Mouse (Mus musculus) brain, embryonic 18.5 days (tissue): ENCODE data around the gene Ccl3.

Source experiments
- DNase-seq: peaks from one replicate; pipeline ENCODE4 v3.0.0-alpha.2; 2012; ENCODE audit warnings: low read depth, low spot score

Gene Ccl3

GRCm38 (mm10) chr11:83649305-83649841, at the start of gene Ccl3:
Gene Ccl3 (minus strand): TSS chr11:83649355.
- DNase-seq, result no peak

DNA sequence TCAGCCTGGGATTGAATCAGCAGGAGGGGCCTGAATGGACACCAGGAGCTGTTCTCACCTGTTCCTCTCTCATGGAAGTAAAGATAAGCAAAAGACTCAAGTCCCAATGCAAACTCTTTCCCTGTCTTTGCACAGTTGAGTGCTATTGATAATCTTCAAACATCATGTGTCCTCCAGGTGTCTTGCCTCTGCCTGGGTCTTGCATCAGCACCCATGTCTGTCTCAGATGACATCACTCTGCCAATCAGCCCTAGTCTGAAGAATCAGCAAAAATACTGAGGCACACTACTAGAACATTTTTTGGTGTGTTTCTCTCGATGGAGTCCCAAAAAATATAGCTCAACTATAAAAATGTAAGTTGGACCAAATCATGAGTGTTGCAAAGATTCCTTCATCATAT, 42.9 kb upstream of the Ccl3 start:
- no peak for DNase-seq

GRCm38 (mm10) chr11:83689918-83690317, 40.8 kb upstream of the Ccl3 start:
- no peak for DNase-seq

DNA sequence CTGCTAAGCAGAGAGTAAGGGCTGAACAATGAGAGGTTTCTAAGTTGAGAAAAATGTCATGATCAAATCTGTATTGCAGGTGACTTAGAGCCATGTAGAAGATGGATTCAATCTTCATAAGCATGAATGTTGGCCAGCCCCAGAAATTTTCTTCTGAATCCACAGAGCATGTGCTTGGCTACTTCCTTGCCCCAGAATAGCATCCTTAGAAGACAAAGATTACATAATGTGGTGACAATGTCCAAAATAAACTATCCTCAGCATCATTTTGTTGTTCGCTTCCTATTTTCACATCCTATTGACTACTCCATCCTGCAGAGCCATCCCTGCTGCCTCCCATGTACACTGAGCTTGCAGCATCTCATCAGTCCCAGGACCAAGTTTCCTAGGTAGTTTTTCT, 26.5 kb upstream of the Ccl3 start:
- DNase-seq, result no peak

DNA sequence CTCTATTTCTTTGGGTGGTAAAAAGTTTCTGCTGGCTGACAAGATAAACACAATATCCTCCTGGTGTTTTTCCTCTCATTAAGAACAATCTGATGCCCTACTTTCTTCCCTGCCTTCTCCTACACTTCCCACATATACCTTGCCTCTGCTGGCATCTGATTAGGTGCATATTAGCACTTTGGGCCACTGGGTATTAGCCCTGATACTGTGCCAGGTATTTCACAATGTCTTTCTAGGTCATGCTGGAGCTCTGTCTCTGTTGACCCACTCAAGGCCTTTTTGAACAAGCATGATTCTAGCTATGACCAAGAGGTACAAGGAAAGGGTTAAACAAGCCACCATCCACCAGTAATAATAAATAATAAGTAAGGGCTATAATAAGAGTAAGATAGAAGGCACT, 22.6 kb upstream of the Ccl3 start:
- no peak for DNase-seq

GRCm38 (mm10) chr11:83663532-83663931, 14.4 kb upstream of the Ccl3 start:
- no peak for DNase-seq

DNA sequence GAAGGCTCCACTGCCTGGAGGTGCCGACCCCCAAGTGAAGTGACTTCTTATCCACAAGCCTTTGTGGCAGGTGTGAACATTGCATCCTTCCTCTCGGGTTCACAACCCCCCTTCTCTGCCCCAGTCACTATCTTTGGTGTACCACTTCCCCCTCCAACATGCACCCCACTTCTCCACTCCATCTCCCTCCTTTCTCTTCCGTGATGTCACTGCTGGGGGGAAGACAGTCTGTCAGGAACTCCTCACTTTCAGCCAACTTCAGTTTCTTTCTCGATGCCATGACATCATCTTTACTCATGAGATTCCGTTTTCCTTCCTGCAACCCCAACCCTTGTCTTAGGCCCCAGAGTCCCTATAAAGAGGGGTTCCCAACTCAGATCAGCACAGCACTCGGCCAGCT, 13.0 kb upstream of the Ccl3 start, which contains the start of gene Ccl4:
Gene Ccl4, plus strand, starts transcription at position 381 of the 400 bp plus-strand sequence.
- DNase-seq, result no peak

DNA sequence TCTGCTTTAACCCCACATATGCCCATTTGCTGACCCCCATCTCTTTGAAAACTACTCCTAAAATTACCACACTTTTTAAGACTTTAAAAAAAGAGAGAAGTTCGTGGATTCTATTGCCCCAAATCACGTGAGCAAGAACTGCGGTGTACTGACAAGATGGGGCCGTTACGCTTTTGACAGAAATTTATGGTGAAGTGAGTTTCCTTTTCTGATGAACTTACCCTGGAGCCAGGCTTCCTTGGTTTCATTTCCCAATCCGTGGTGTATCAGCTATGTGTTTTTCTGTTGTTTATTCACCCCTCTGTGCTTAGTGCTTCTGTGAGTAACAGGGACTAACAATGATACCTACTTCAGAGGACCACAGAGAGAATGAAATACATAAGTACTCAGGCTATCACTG, 9.6 kb upstream of the Ccl3 start:
- no peak for DNase-seq

- DNase-seq, result no peak
Measured at GRCm38 (mm10) chr11:83657508-83657907, 8.4 kb upstream of the Ccl3 start.

DNA sequence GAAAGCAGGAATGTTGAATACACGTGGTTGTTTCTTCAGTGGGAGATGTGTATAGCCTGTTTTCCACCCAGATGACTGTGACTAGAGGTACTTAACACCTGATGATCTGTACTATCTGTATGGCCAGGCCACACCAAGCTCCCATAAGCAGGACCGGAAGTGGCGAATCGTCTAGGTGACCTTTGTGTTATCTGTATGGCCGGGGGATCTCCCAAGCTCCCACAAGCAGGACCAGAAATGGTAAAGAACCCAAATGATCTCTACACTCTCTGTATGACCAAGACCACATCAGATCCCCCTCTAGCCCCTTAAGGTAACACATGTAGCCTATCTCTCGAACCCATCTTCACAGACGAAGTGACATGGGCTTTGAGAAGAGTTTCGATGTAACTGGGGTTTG, 5.5 kb upstream of the Ccl3 start:
- DNase-seq, result no peak

- no peak for DNase-seq
Measured at GRCm38 (mm10) chr11:83646356-83647149, 2.6 kb downstream of the Ccl3 start.

- DNase-seq, result no peak
Measured at GRCm38 (mm10) chr11:83645521-83645920, 3.6 kb downstream of the Ccl3 start, which contains the start of gene Rpl9-ps1. Gene Rpl9-ps1 (minus strand): TSS chr11:83645621.

GRCm38 (mm10) chr11:83641216-83641615, 7.9 kb downstream of the Ccl3 start:
- DNase-seq, result no peak

DNA sequence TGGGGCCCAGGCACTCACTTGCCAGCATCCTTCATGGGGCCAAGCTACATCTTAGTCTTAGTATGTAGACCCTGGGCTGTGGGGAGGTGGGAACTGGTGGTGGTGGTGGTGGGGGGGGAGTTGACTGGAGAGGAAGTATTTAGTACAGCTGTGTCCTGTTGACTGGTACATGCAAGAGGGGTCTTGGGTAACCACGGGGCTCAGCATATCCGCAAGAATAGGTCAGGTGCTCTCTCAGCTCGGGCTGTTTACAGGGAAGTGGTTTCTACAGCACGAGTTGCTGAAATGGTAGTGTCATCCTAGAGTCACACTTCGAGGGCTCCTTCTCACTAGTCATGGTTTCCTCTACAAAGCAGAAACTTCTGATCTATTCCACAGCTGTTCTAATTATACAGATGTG, 9.0 kb downstream of the Ccl3 start:
- DNase-seq, result no peak

DNA sequence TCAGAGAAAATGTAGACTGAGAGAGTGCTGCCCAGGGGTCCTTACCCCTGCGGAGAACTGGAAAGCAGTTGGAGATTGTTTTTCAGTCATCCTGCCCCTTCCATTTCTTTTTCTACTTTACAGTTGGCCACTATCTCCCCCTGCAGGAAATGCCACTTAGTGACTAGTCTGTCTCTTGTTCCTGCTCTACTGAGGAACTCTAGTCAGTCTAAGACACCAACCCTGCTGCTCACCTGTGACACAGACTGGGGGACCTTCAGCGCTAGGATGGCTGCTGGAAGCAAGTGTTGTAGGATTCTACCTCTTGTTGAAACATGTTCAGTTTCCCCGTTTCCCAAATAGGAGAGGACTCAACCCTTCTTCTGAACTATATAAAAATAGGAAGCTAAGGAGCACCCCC, 9.6 kb downstream of the Ccl3 start:
- no peak for DNase-seq

DNA sequence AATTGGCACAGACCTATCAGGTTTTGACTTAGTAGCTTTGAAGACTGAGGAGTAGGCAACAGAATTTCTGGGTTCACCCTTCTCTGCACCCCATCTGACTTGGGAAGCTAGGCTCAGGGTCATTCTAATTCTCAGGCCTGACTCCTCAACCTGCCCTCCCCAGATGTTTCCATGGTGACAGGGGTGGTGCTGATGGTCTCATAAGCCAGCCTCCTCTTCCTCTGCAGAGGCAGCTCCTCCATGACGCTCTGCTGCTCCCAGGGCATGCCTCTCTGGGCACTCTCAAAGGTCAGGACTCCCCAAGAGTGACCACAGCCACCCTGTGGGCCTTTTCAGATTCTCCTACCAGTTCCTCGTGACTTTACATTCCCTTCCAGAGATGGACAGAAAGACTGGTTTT, 10.2 kb downstream of the Ccl3 start:
- no peak for DNase-seq

DNA sequence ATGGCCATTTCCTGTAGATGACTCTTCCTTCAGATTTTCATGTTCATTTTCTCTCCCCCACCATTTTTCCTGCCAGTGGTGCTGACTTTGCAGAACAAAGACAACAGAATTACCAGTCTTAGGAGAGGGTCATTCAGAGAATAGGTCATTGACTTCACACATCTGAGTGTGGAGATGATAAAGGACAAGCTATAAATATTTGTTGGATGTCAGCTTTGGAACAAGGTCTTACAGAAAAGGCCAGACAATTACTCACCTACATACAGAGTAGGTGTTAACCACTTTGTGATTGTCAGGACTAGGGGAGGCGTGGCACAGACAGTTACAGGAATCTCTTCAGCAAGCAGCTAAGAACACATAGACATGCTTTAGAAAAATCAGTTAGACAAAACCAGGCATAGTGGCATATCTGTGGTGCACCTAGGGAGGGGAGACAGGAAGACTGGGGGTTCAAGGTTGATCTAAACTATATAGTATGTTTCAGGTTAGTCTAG, 12.4 kb downstream of the Ccl3 start:
- no peak for DNase-seq

- no peak for DNase-seq
Measured at GRCm38 (mm10) chr11:83634898-83635297, 14.3 kb downstream of the Ccl3 start.

DNA sequence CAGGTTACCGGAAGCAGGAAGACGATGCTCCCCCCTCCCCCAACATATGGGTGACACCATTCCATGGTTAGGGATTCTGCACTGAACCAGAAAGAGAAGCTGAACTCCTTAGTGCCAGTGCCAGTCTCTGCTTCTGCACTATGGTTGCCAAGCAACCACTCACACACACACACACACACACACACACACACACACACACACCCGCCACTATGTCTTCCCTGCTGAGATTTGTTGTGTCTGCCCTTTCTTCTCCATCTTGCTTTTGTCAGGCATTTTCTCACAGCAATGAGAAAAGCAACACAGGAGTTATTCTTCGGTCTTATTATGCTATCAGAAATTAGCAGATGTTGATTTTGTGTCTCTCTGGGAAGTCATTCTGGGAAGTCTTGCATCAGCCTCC, 14.7 kb downstream of the Ccl3 start:
- DNase-seq, result no peak

GRCm38 (mm10) chr11:83632744-83633143, 16.4 kb downstream of the Ccl3 start:
- DNase-seq, result no peak

GRCm38 (mm10) chr11:83631065-83631464, 18.1 kb downstream of the Ccl3 start:
- DNase-seq, result no peak

GRCm38 (mm10) chr11:83630630-83631029, 18.5 kb downstream of the Ccl3 start:
- no peak for DNase-seq

- DNase-seq, result no peak
Measured at GRCm38 (mm10) chr11:83628808-83629207, 20.3 kb downstream of the Ccl3 start.
